Mouse (Mus musculus): ENCODE measurements around the gene Kpna6.

Kpna6 gene

GRCm38 (mm10) chr4:129618031-129618430 is 54.5 kb downstream of the Kpna6 start:
- no peak for DNase-seq (ENCODE audit: low spot score)

- no peak for DNase-seq (ENCODE audit: low spot score)
Measured at GRCm38 (mm10) chr4:129617121-129617641, 55.4 kb downstream of the Kpna6 start.

- no peak for DNase-seq (ENCODE audit: low spot score)
Measured at GRCm38 (mm10) chr4:129616631-129617030, 55.9 kb downstream of the Kpna6 start.

DNA sequence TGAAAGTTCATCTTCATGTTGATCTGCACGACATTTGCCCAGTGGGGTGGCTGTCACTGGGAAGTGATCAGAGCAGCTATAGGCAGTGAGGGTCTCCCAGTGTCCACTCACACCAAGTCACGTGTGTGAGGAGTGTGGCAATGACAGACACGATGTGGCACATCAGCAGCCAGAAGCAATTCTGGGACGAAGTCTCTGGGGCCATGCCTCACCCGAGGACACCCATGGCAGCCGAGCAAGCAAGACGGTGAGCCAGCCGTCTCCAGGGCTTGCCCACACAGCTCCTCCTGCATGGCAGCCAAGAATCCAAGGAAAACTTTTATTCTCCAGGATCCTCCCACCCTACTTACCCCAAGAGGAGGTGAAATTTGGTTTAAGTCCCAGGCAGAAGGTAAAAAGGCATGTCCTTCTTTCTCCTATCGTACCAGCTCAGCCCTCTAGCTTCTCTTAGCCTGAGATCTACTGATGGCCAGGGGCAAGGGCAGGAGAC is 56.7 kb downstream of the Kpna6 start:
- DNase-seq (ENCODE audit: low spot score): no peak

GRCm38 (mm10) chr4:129614093-129614492 is 58.5 kb downstream of the Kpna6 start, which contains the start of gene Dcdc2b:
TSS of gene Dcdc2b (minus strand) at chr4:129614257.
- DNase-seq (ENCODE audit: low spot score): no peak

GRCm38 (mm10) chr4:129610472-129610871 is 62.1 kb downstream of the Kpna6 start:
- no peak for DNase-seq (ENCODE audit: low spot score)

DNA sequence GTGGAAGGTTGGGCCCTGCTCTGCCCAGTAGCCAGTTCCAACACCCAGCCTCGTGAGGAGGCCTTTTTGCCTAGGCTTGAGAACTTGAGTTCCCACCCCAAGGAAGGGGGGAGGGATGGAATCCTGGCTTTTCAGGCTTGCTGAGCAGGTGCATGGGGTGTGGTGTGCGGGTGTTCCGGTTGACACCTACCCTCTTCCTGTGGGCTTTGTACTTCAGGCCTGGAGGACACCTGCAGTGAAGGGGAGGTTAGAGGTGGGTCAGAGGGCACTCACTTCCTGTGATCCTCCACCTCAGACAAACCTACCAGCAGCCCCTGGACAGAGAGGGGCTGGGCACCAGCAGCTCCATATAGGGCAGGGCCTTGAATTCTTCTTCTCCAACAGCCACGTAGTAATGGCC is 62.5 kb downstream of the Kpna6 start:
- DNase-seq (ENCODE audit: low spot score): no peak

DNA sequence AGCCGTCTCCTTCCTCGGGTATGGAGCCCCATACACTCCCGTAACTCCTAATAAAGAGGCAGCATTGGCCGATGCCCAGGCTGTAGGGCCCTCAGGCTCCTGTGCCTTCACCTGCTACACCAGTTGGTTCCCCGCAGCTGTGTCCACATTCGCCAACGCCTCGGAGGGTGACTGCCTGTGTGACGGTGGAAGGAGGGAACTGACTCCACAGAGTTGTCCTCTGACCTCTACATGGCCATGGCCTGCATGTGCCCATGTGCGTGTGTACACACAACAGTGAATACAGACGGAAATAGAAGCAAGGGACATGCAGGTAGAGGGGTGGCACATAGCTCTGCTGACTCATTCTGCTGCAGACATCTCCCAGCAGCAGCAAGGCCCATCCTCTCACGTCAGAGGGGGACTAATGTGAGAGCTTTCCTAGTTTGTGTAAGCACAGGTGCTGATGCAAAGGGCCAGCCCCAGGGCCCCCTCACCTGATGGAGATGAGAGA is 63.4 kb downstream of the Kpna6 start:
- DNase-seq (ENCODE audit: low spot score): no peak

- DNase-seq (ENCODE audit: low spot score): peak; percentile 50
Measured at GRCm38 (mm10) chr4:129608426-129609025, 64.0 kb downstream of the Kpna6 start.

DNA sequence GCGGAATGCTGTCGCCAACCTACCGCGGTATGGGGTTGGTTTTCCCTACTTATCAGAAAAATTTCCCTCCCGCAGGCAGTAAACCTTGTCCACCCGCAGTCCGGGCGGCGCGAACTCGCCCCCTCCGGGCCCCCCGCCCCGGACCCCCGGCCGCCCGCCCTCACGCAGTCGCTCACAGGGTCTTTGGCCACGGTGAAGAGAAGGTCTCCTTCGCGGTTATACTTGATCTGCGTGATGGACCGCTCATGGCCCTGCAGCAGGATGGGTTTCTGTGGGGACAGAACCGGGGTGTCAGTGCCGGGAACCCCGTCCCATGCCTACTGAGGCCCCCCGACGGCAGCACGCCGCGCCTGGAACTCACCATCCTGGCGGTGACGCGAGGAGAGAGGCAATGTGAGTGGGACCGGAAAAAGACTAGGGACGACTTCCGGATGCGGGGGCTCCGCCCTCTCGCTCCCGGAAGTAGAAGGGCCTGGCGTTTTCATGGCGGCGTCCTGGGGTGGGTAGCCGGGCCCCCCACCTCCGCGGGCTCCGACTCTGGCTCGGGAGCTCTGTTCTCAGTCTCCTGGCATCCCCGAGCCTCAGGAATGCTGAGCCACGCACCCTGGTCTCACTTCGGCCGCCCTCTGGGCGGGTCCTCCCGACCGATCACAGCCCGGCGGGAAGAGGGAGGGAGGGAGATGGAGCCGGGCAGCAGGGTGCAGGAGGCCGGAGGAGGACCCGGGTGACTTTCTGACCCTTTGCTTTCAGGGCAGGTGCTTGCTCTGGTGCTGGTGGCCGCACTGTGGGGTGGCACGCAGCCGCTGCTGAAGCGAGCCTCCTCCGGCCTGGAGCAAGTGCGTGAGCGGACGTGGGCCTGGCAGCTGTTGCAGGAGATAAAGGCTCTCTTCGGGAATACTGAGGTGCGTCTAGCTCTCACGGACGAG is 72.1 kb downstream of the Kpna6 start, which contains the start of the genes Eif3i and Tmem234:
Gene Eif3i (minus strand): TSS at position 416 of the 926 bp plus-strand sequence.
Gene Tmem234 (plus strand): TSS at position 436 of the 926 bp plus-strand sequence.
- DNase-seq (ENCODE audit: low spot score): peak; percentile 63
